Mouse (Mus musculus): ENCODE measurements at regions not wholly inside any gene's neighbourhood (a gene's known extent, or its start where the extent isn't known, plus 50 kb on each side); places are given as distances from the start of the nearest gene placed in this dataset.

- TF ChIP-seq CTCF (IDR thresholded peaks at IDR 0.05; ENCODE audit: control insufficient read depth, insufficient read depth, insufficient replicate concordance, low read depth, low read length) (no peak), POLR2A (IDR thresholded peaks at IDR 0.05; ENCODE audit: control insufficient read depth, low read depth, low read length) (no peak)
These were observed 209.0 kb downstream of the Insig2 start for GRCm38 (mm10) chr1:121123436-121123835.
